Mouse (Mus musculus): Measurements from ENCODE around the gene Lef1. TPM values are rescaled to one million over a fixed set of nuclear protein-coding genes. Genes with fewer than 3 reads are reported as not detected.

Lef1 gene
- total and polyA plus RNA-seq, 3 experiments = 0.18 to 0.54 TPM; not detected in 1

DNA sequence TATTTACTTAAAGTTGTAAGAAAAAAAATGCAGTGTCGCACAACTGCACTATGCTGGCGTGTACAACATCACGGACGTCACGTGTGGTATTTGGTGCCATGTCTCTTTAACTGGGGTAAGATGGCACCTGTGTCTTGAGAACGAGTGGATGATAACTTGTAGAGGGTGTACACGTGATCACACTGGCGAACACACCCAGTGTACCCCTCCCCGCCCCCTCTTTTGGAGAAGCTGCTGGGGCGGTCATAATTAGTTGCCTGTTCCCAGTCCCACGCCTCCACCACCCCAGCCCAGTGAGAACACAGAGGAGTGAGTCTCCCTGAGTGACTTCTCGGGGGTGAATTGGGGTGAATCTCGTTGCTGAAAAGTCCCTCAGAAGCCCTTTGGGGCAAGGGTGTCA is 5.8 kb downstream of the Lef1 start:
- no peaks in the 10 kb centered on the region for H3K27me3 ChIP-seq (ENCODE audit: control insufficient read depth in 1 of 2, insufficient read depth in 2 of 2, low read length in 2 of 2)
- TF ChIP-seq POLR2AphosphoS2 (IDR thresholded peaks at IDR 0.05; ENCODE audit: low read length) (no peak), KAT2A (conservative IDR thresholded peaks at IDR 0.05; ENCODE audit: low read depth, low read length) (no peak), EP300 (IDR thresholded peaks at IDR 0.05; ENCODE audit: low read depth in 1 of 2, low read length in 2 of 2) (no peak), MXI1 (IDR thresholded peaks at IDR 0.05; ENCODE audit: low read depth, low read length) (no peak), SIN3A (IDR thresholded peaks at IDR 0.05; ENCODE audit: low read length) (no peak), TCF12 (IDR thresholded peaks at IDR 0.05; ENCODE audit: low read depth, low read length) (no peak), ZC3H11A (IDR thresholded peaks at IDR 0.05; ENCODE audit: low read depth, low read length) (no peak), TAL1 (IDR thresholded peaks at IDR 0.05; ENCODE audit: low read length) (no peak), TBP (IDR thresholded peaks at IDR 0.05; ENCODE audit: low read depth, low read length) (no peak), ETS1 (IDR thresholded peaks at IDR 0.05; ENCODE audit: low read depth, low read length) (no peak)
- H3K4me1 ChIP-seq (ENCODE audit: control insufficient read depth in 1 of 2, insufficient read depth in 2 of 2, low read length in 2 of 2) = no peaks in the 10 kb centered on the region
- H3K36me3 ChIP-seq (ENCODE audit: control insufficient read depth in 1 of 2, insufficient read depth in 2 of 2, low read length in 2 of 2) = no peaks in the 10 kb centered on the region
- DNase-seq (ENCODE audit: low read depth, low spot score) = no peak
- no peak overlapping the region for H3K9ac ChIP-seq (ENCODE audit: control insufficient read depth, low read depth, low read length, poor library complexity, severe bottlenecking)
- no peak overlapping the region for H3K27ac ChIP-seq (ENCODE audit: control insufficient read depth, low read depth, low read length)
- no peaks in the 10 kb centered on the region for H3K79me2 ChIP-seq (ENCODE audit: control insufficient read depth, insufficient read depth, low read length, poor library complexity)
- no peaks in the 10 kb centered on the region for H3K9me3 ChIP-seq (replicated peaks; ENCODE audit: insufficient read depth, low read length)
- H3K4me3 ChIP-seq (ENCODE audit: control insufficient read depth in 1 of 2, insufficient read depth in 1 of 2, low read depth in 2 of 2, low read length in 2 of 2) = no peak overlapping the region

DNA sequence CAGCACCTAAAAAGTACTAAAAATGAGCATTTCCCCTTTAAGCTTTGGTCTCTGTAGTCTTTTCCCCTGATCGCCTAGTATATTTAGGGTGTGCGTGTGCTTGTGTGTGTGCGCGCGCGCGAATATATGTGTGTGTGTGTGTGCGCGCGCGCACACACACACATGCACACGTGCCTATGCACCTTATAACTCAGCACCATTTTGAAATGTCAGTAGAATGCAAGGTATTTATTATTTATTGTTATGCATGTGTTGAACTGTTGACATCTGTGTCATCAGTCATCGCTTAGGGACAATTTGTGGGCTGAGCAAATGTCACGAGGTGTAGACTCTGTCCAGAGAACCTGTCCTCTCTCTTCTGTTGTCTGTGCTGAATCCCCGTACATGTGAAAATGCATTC is 7.1 kb downstream of the Lef1 start:
- no peak overlapping the region for H3K9ac ChIP-seq (ENCODE audit: control insufficient read depth, low read depth, low read length, poor library complexity, severe bottlenecking)
- TF ChIP-seq CTCF (IDR thresholded peaks at IDR 0.05 in 2 of 3, conservative IDR thresholded peaks at IDR 0.05 in 1 of 3; ENCODE audit: control insufficient read depth in 1 of 3, insufficient read depth in 1 of 3, low read depth in 2 of 3, low read length in 3 of 3, poor library complexity in 1 of 3, severe bottlenecking in 1 of 3) (no peak), ZKSCAN1 (IDR thresholded peaks at IDR 0.05; ENCODE audit: low read depth, low read length) (no peak), CHD1 (IDR thresholded peaks at IDR 0.05; ENCODE audit: low read depth, low read length) (no peak), BHLHE40 (IDR thresholded peaks at IDR 0.05; ENCODE audit: borderline replicate concordance, low read depth, low read length) (no peak), E2F4 (IDR thresholded peaks at IDR 0.05; ENCODE audit: borderline replicate concordance, low read depth, low read length) (no peak), TCF12 (IDR thresholded peaks at IDR 0.05; ENCODE audit: low read depth, low read length) (no peak), USF2 (IDR thresholded peaks at IDR 0.05; ENCODE audit: borderline replicate concordance in 1 of 2, insufficient read depth in 1 of 2, low read depth in 1 of 2, low read length in 2 of 2) (no peak), HCFC1 (IDR thresholded peaks at IDR 0.05; ENCODE audit: low read depth, low read length) (no peak), SMC3 (IDR thresholded peaks at IDR 0.05; ENCODE audit: low read depth, low read length) (no peak)
- H3K4me3 ChIP-seq (ENCODE audit: control insufficient read depth in 1 of 2, insufficient read depth in 1 of 2, low read depth in 2 of 2, low read length in 2 of 2) = no peak overlapping the region
- no peaks in the 10 kb centered on the region for H3K27me3 ChIP-seq (ENCODE audit: control insufficient read depth in 1 of 2, insufficient read depth in 2 of 2, low read length in 2 of 2)
- H3K36me3 ChIP-seq (ENCODE audit: control insufficient read depth in 1 of 2, insufficient read depth in 2 of 2, low read length in 2 of 2) = no peaks in the 10 kb centered on the region
- no peaks in the 10 kb centered on the region for H3K9me3 ChIP-seq (replicated peaks; ENCODE audit: insufficient read depth, low read length)
- no peaks in the 10 kb centered on the region for H3K4me1 ChIP-seq (ENCODE audit: control insufficient read depth in 1 of 2, insufficient read depth in 2 of 2, low read length in 2 of 2)
- no peak for DNase-seq (ENCODE audit: low read depth, low spot score)
- no peak overlapping the region for H3K27ac ChIP-seq (ENCODE audit: control insufficient read depth, low read depth, low read length)
- no peaks in the 10 kb centered on the region for H3K79me2 ChIP-seq (ENCODE audit: control insufficient read depth, insufficient read depth, low read length, poor library complexity)

All from MEL (cell line).